ENCODE assay signal across 8 mouse cellular contexts in the genomic region with DNA sequence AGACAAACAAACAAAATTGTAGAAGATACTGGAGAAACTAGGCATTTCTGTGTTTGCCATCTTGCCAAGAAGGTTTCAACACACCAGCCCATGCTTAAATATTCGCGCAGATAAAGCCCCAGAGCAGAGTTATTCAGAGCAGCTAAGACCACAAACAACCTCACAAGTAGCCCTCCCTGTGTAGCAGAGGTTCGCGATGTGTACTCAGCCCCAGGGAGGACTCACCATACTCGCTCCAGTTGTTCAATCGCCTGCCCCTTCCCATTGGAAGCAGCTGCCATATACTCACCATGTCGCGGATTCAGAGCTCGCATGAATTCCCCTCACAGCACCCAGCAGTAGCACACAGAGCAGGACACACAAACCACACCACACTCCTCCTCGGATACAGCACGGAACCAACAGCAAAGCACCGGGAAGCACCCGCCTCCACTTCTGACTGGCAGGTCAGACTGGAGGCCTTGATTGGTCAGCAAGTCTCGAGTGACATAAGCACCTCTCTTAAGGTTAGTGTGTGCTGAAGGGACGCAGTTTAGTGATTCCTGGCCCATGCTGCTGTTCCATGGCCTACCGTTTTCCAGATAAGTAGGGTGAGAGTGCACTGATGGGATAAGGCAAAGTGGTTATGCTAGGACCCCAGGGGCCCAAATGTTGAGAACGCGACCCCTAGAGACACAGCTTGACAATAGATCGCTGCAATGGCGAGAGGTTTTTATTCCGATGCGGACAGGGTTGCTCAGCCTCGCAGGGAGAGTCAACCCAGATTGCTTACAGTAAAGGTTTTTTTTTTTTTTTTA. TPM values are rescaled to one million over a fixed set of nuclear protein-coding genes. Genes with fewer than 3 reads are reported as not detected.
DNase-seq lines count a peak whose midpoint lies in the region; ATAC-seq and TF ChIP-seq lines count a peak whose summit lies in the region.
"Not testable (repeated sequence)": the region's sequence is repeated elsewhere in the genome, so short reads cannot be mapped to it uniquely, and the experiment has no call there.

A gene (minus strand): TSS at position 381 of the 797 bp plus-strand sequence.

- H3K36me3 ChIP-seq in ES-E14 (ENCODE audit: control insufficient read depth, insufficient read depth, low read length, poor library complexity, severe bottlenecking); forebrain, embryonic 15.5 days; liver, embryonic 16.5 days (ENCODE audit: control insufficient read depth, insufficient read depth); neural tube, embryonic 12.5 days; stomach, postnatal 0 days (ENCODE audit: control insufficient read depth, insufficient read depth, low read length): not testable (repeated sequence)

- peak within 1 kb of the TSS; percentile 81 to 96 for H3K4me3 ChIP-seq in ES-E14 (ENCODE audit: insufficient read depth in 1 of 2, low read depth in 1 of 2, low read length in 2 of 2, poor library complexity in 1 of 2, severe bottlenecking in 1 of 2)
- peak within 1 kb of the TSS; percentile 46 for H3K4me3 ChIP-seq in forebrain, embryonic 15.5 days
- peak within 1 kb of the TSS; percentile 67 for H3K4me3 ChIP-seq in liver, embryonic 16.5 days (ENCODE audit: low read depth, low read length)
- H3K4me3 ChIP-seq in neural tube, embryonic 12.5 days, result peak within 1 kb of the TSS; percentile 44
- peak within 1 kb of the TSS; percentile 46 for H3K4me3 ChIP-seq in stomach, postnatal 0 days (ENCODE audit: low read depth, low read length)

- ATAC-seq in forebrain, embryonic 15.5 days (replicated peaks), result peak; percentile 99
- ATAC-seq in liver, embryonic 16.5 days (ENCODE audit: low read depth), result peak; percentile 100
- ATAC-seq in neural tube, embryonic 12.5 days (ENCODE audit: low FRiP score, low read depth), result peak; percentile 99
- ATAC-seq in stomach, postnatal 0 days (ENCODE audit: low FRiP score, low TSS enrichment), result peak; percentile 99

- TF ChIP-seq EP300 in stomach, postnatal 0 days (optimal IDR thresholded peaks at IDR 0.05), result not testable (repeated sequence)

- not testable (repeated sequence) for H3K4me1 ChIP-seq in ES-E14 (ENCODE audit: control insufficient read depth in 2 of 2, insufficient read depth in 2 of 2, low read length in 2 of 2, poor library complexity in 1 of 2); forebrain, embryonic 15.5 days; liver, embryonic 16.5 days (ENCODE audit: control insufficient read depth, low read depth, low read length); neural tube, embryonic 12.5 days; stomach, postnatal 0 days (replicated peaks; ENCODE audit: control insufficient read depth, insufficient read depth)

- not testable (repeated sequence) for H3K27ac ChIP-seq in ES-E14 (ENCODE audit: insufficient read depth, low read depth, low read length, poor library complexity, severe bottlenecking); neural tube, embryonic 12.5 days
- H3K27ac ChIP-seq in forebrain, embryonic 15.5 days (replicated peaks), result 0 out of 2 replicates have a peak within 1 kb of the TSS, but pooled peaks have one; percentile 39
- peak within 1 kb of the TSS; percentile 37; the same call in 1 of the 2 replicates for H3K27ac ChIP-seq in liver, embryonic 16.5 days (ENCODE audit: low read length)
- peak within 1 kb of the TSS; percentile 64 for H3K27ac ChIP-seq in stomach, postnatal 0 days (replicated peaks)

- peak; percentile 20; the same call in 1 of the 2 replicates for TF ChIP-seq CTCF in stomach, postnatal 0 days (IDR thresholded peaks at IDR 0.05; ENCODE audit: low read depth)

- whole genome bisulfite sequencing in forebrain, embryonic 15.5 days, result under 1% methylated on average over 23 of the region's 23 CpGs
- under 1% methylated on average over 23 of the region's 23 CpGs for WGBS in large intestine, adult 2 months
- under 1% methylated on average over 23 of the region's 23 CpGs for WGBS in liver, embryonic 16.5 days (ENCODE audit: insufficient replicate concordance)
- under 1% methylated on average over 23 of the region's 23 CpGs for WGBS in neural tube, embryonic 12.5 days
- WGBS in stomach, postnatal 0 days, result under 1% methylated on average over 23 of the region's 23 CpGs

- DNase-seq in ES-E14 (ENCODE audit: low read depth, low spot score), result peak; percentile 54
- DNase-seq in cerebellum, adult 18-20 months, result peak; percentile 78 to 89
- DNase-seq in heart, postnatal 14 days, result peak; percentile 79
- peak; percentile 61 for DNase-seq in large intestine, adult 2 months (ENCODE audit: low read depth, low spot score)
- peak; percentile 79 for DNase-seq in stomach, postnatal 0 days (ENCODE audit: low spot score)

- not testable (repeated sequence) for H3K27me3 ChIP-seq in forebrain, embryonic 15.5 days; liver, embryonic 16.5 days (ENCODE audit: control insufficient read depth, insufficient read depth, low read depth, low read length); neural tube, embryonic 12.5 days (replicated peaks); stomach, postnatal 0 days (ENCODE audit: control insufficient read depth, insufficient read depth, low read length)

- not testable (repeated sequence) for H3K9me3 ChIP-seq in ES-E14 (ENCODE audit: control insufficient read depth, insufficient read depth, low read depth, low read length); forebrain, embryonic 15.5 days; liver, embryonic 16.5 days (replicated peaks; ENCODE audit: control insufficient read depth, low read length); neural tube, embryonic 12.5 days; stomach, postnatal 0 days (ENCODE audit: control insufficient read depth, low read length)

- in situ Hi-C loops in ES-E14 (cut with MboI; ENCODE audit: low sequenced_read_pairs in 2 of 2, unreplicated experiment in 2 of 2), result not testable (repeated sequence)

- H3K9ac ChIP-seq in ES-E14 (ENCODE audit: insufficient read depth, low read depth, low read length, poor library complexity, severe bottlenecking), result peak within 1 kb of the TSS; percentile 84
- peak within 1 kb of the TSS; percentile 55 for H3K9ac ChIP-seq in forebrain, embryonic 15.5 days (replicated peaks)
- peak within 1 kb of the TSS; percentile 61 for H3K9ac ChIP-seq in liver, embryonic 16.5 days (ENCODE audit: low read depth, low read length)
- H3K9ac ChIP-seq in neural tube, embryonic 12.5 days, result peak within 1 kb of the TSS; percentile 63
- peak within 1 kb of the TSS; percentile 58 for H3K9ac ChIP-seq in stomach, postnatal 0 days (ENCODE audit: low read length)

- peak within 1 kb of the TSS; percentile 56 for H3K4me2 ChIP-seq in forebrain, embryonic 15.5 days (replicated peaks)
- peak within 1 kb of the TSS; percentile 54 for H3K4me2 ChIP-seq in liver, embryonic 16.5 days (ENCODE audit: low read depth, low read length)
- peak within 1 kb of the TSS; percentile 57 for H3K4me2 ChIP-seq in neural tube, embryonic 12.5 days (replicated peaks)
- peak within 1 kb of the TSS; percentile 59 for H3K4me2 ChIP-seq in stomach, postnatal 0 days (replicated peaks; ENCODE audit: low read depth)

- intact Hi-C loops in heart, postnatal 14 days (cut with DNase I), result not testable (repeated sequence)

RNA-seq across cellular contexts. Expression of the gene that starts here (rescaled TPM):
- total RNA-seq in ES-E14 (2012; rRNA removed), result 21.2 and 22.9 TPM in 2 replicates
- 5.3 and 5.4 TPM in 2 replicates for polyA plus RNA-seq in forebrain, embryonic 15.5 days (2015; fragmentation: Nextera tagmentation; extraction: Ambion mirVana)
- 1 to 10 TPM; 5.0 to 5.4 TPM for total RNA-seq in heart, postnatal 14 days (2021)
- polyA plus RNA-seq in large intestine, adult 2 months (2012; rRNA removed), result 0.37 and 0.41 TPM in 2 replicates
- polyA plus RNA-seq in liver, embryonic 16.5 days (2015; fragmentation: Nextera tagmentation; extraction: Ambion mirVana), result 1.5 and 1.7 TPM in 2 replicates
- 6.7 and 8.6 TPM in 2 replicates for polyA plus RNA-seq in neural tube, embryonic 12.5 days (2016; fragmentation: Nextera tagmentation; extraction: Ambion mirVana)
- 2.3 and 2.5 TPM in 2 replicates for polyA plus RNA-seq in stomach, postnatal 0 days (2015; fragmentation: Nextera tagmentation; extraction: Ambion mirVana)

Comparison
In these comparisons a context has a peak if more than half of its experiments do, and no peak if none do; other contexts are left out.
1. Peak in DNase-seq in large intestine, adult 2 months; RNA of the gene not detected or under 1 TPM.